15 mouse cellular contexts compared by ENCODE assay signal in the genomic region with DNA sequence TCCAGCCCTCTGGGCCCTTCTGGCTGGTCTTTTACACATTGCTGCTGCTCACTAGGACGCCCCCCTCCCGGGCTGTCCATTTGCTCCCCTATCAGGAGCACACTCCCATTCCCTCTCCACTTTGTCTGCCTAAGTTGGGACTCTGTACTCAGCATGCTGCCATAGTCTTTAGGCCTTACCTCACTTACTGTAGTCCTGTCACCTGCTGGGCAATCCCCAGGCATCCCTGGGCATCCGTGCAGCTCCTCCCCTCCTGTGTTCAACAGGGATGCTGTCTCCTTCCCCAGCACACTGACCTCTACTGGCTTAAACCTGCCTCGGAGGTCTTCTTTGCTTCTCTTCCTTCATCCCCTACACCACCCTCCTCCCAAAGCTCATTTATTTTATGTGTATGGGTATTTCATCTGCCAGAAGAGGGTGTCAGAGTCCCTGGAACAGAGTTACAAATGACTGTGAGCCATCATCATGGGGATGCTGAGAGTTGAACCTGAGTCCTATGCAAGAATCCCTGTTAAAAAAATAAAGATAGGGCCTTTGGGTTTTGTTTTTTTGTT. TPM values are rescaled to one million over a fixed set of nuclear protein-coding genes. Genes with fewer than 3 reads are reported as not detected.
DNase-seq lines count a peak whose midpoint lies in the region; ATAC-seq and TF ChIP-seq lines count a peak whose summit lies in the region.
"Had no signal": no experiment of that assay in that cellular context is flagged by ENCODE, and none has a peak within 500 bp of the region (broad histone marks: within the 10 kb centered on the region; RNA-seq: fewer than 3 reads in every experiment).

No protein-coding gene starts in this region.

- H3K4me2 ChIP-seq in midbrain, embryonic 16.5 days (ENCODE audit: low read length): no peak overlapping the region
- H3K4me2 ChIP-seq: embryonic facial prominence, embryonic 12.5 days; hindbrain, embryonic 15.5 days; lung, embryonic 14.5 days had no signal

- H3K36me3 ChIP-seq in heart, adult 2 months (ENCODE audit: control insufficient read depth, insufficient read depth, low read length): peaks cover 36% of the 10 kb centered on the region
- no peaks in the 10 kb centered on the region for H3K36me3 ChIP-seq in midbrain, embryonic 10.5 days
- no peaks in the 10 kb centered on the region for H3K36me3 ChIP-seq in midbrain, embryonic 16.5 days (ENCODE audit: control insufficient read depth, insufficient read depth, low read length)
- H3K36me3 ChIP-seq: embryonic facial prominence, embryonic 12.5 days; hindbrain, embryonic 15.5 days had no signal

- intact Hi-C loops in heart, adult 2 months (cut with DNase I): loop anchor here (5.0 kb wide), 1 partner anchor 90 kb away; no protein-coding TSS in a partner anchor

- no peaks in the 10 kb centered on the region for H3K9me3 ChIP-seq in midbrain, embryonic 10.5 days (replicated peaks)
- no peaks in the 10 kb centered on the region for H3K9me3 ChIP-seq in midbrain, embryonic 16.5 days (replicated peaks; ENCODE audit: control insufficient read depth, low read length, poor library complexity, severe bottlenecking)
- H3K9me3 ChIP-seq: embryonic facial prominence, embryonic 12.5 days; hindbrain, embryonic 15.5 days had no signal

- 63% methylated on average over 4 of the region's 4 CpGs for WGBS in heart, adult 2 months
- WGBS in midbrain, embryonic 10.5 days: 17% methylated on average over 4 of the region's 4 CpGs
- WGBS in midbrain, embryonic 16.5 days: 31% methylated on average over 4 of the region's 4 CpGs

- H3K4me3 ChIP-seq in heart, adult 2 months: no peak overlapping the region
- no peak overlapping the region for H3K4me3 ChIP-seq in midbrain, embryonic 10.5 days
- H3K4me3 ChIP-seq in midbrain, embryonic 16.5 days (ENCODE audit: low read depth, low read length): no peak overlapping the region
- H3K4me3 ChIP-seq in cortical plate, adult 2 months (ENCODE audit: insufficient read depth, low read length): no peak overlapping the region
- H3K4me3 ChIP-seq: embryonic facial prominence, embryonic 12.5 days; hindbrain, embryonic 15.5 days had no signal

- no peak for ATAC-seq in midbrain, embryonic 16.5 days
- ATAC-seq in erythroid progenitor cell, adult 5-6 weeks (replicated peaks; ENCODE audit: low FRiP score, poor library complexity, severe bottlenecking): no peak

- peak; percentile 21 for TF ChIP-seq CTCF in heart, adult 2 months (IDR thresholded peaks at IDR 0.05)
- TF ChIP-seq CTCF in cortical plate, adult 2 months (IDR thresholded peaks at IDR 0.05; ENCODE audit: extremely low read depth, insufficient read depth, low read length): 0 out of 2 replicates have a peak, but pooled peaks have one; percentile 7

- no peak overlapping the region for H3K27ac ChIP-seq in heart, adult 2 months
- H3K27ac ChIP-seq in midbrain, embryonic 10.5 days (replicated peaks): peak overlapping the region; percentile 64
- H3K27ac ChIP-seq in midbrain, embryonic 16.5 days (ENCODE audit: low read length): no peak overlapping the region
- peak overlapping the region; percentile 8; the same call in 1 of the 2 replicates for H3K27ac ChIP-seq in cortical plate, adult 2 months (ENCODE audit: insufficient read depth, low read length)
- H3K27ac ChIP-seq: embryonic facial prominence, embryonic 12.5 days; hindbrain, embryonic 15.5 days had no signal

- H3K9ac ChIP-seq in heart, adult 2 months (ENCODE audit: low read depth, low read length): no peak overlapping the region
- H3K9ac ChIP-seq in midbrain, embryonic 16.5 days (ENCODE audit: low read depth, low read length): no peak overlapping the region
- H3K9ac ChIP-seq: embryonic facial prominence, embryonic 12.5 days; hindbrain, embryonic 15.5 days; lung, embryonic 14.5 days had no signal

- no peak for DNase-seq in heart, adult 2 months
- no peak for DNase-seq in heart, adult 9 months (ENCODE audit: low spot score in 2 of 2)
- DNase-seq in midbrain, embryonic 10.5 days (ENCODE audit: low spot score): no peak
- peak; percentile 50 for DNase-seq in thymus, postnatal 14 days
- DNase-seq in yolk sac, embryonic 10.5 days (ENCODE audit: low spot score): no peak
- DNase-seq: adrenal gland, adult 8-10 months; cerebellum, adult 18-20 months; kidney, postnatal 36 days; lung, embryonic 14.5 days; spleen, adult 18-20 months had no signal

- H3K4me1 ChIP-seq in heart, adult 2 months (ENCODE audit: control insufficient read depth, insufficient read depth, low read length): peaks cover 34% of the 10 kb centered on the region
- H3K4me1 ChIP-seq in midbrain, embryonic 10.5 days: peaks cover 54% of the 10 kb centered on the region
- peaks cover 22% of the 10 kb centered on the region for H3K4me1 ChIP-seq in midbrain, embryonic 16.5 days (ENCODE audit: control insufficient read depth, insufficient read depth, low read length)
- peaks cover 14% of the 10 kb centered on the region for H3K4me1 ChIP-seq in cortical plate, adult 2 months (ENCODE audit: control insufficient read depth, insufficient read depth, low read length)

- no peak for TF ChIP-seq EP300 in heart, adult 2 months (IDR thresholded peaks at IDR 0.05; ENCODE audit: insufficient read depth, low read depth, low read length)

- H3K79me2 ChIP-seq in heart, adult 2 months (replicated peaks; ENCODE audit: control insufficient read depth, insufficient read depth, low read length): peaks cover 2% of the 10 kb centered on the region

- H3K27me3 ChIP-seq in heart, adult 2 months (ENCODE audit: control insufficient read depth, insufficient read depth, low read length): no peaks in the 10 kb centered on the region
- no peaks in the 10 kb centered on the region for H3K27me3 ChIP-seq in midbrain, embryonic 10.5 days (ENCODE audit: low read depth, poor library complexity, severe bottlenecking)
- no peaks in the 10 kb centered on the region for H3K27me3 ChIP-seq in midbrain, embryonic 16.5 days (ENCODE audit: control insufficient read depth, insufficient read depth, low read depth, low read length)
- H3K27me3 ChIP-seq: embryonic facial prominence, embryonic 12.5 days; hindbrain, embryonic 15.5 days had no signal

- no peak for TF ChIP-seq POLR2A in heart, adult 2 months (IDR thresholded peaks at IDR 0.05; ENCODE audit: insufficient read depth, low read depth, low read length)
- no peak for TF ChIP-seq POLR2A in cortical plate, adult 2 months (IDR thresholded peaks at IDR 0.05; ENCODE audit: extremely low read depth, insufficient read depth, low read length)

RNA-seq across cellular contexts. Expression of gene Wdfy2, which starts 44.7 kb away (rescaled TPM):
- total RNA-seq in heart, adult 2 months (2021): 1 to 10 TPM; 6.5 to 6.7 TPM
- 5.0 and 8.0 TPM in 2 replicates for polyA plus RNA-seq in heart, adult 2 months (2012; rRNA removed)
- 14.8 and 15.5 TPM in 2 replicates for polyA plus RNA-seq in midbrain, embryonic 10.5 days (2016; fragmentation: Nextera tagmentation; extraction: Ambion mirVana)
- 8.4 and 8.8 TPM in 2 replicates for polyA plus RNA-seq in midbrain, embryonic 16.5 days (2015; fragmentation: Nextera tagmentation; extraction: Ambion mirVana)
- polyA plus RNA-seq in cortical plate, adult 2 months (2012; rRNA removed): 10.7 and 11.0 TPM in 2 replicates
- 5.4 and 5.9 TPM in 2 replicates for total RNA-seq in erythroid progenitor cell, adult 5-6 weeks (2015; ENCODE audit: low replicate concordance)
- total RNA-seq in erythroid progenitor cell, adult 5-6 weeks (2017; ENCODE audit: low replicate concordance): 3.3 and 4.9 TPM in 2 replicates

Comparison
In these comparisons a context has a peak if more than half of its experiments do, and no peak if none do; other contexts are left out.
1. H3K27ac ChIP-seq: peak in midbrain, embryonic 10.5 days (single experiment) and cortical plate, adult 2 months (single experiment); none in heart, adult 2 months (single experiment) and midbrain, embryonic 16.5 days (single experiment).